ENCODE assay signal across 11 mouse cellular contexts in genomic region chr3:152753920-152754764, GRCm38 (mm10). TPM values are rescaled to one million over a fixed set of nuclear protein-coding genes. Genes with fewer than 3 reads are reported as not detected.
A peak's percentile ranks its signal among the peaks of the same experiment; 100 is the strongest.
DNase-seq lines count a peak whose midpoint lies in the region; ATAC-seq lines count a peak whose summit lies in the region.
"Had no signal": no experiment of that assay in that cellular context is flagged by ENCODE, and none has a peak within 500 bp of the region (broad histone marks: within the 10 kb centered on the region; RNA-seq: fewer than 3 reads in every experiment).

No protein-coding gene starts in this region.

- 0 out of 2 replicates have a peak overlapping the region, but pooled peaks have one; percentile 15 for H3K27ac ChIP-seq in neural tube, embryonic 13.5 days (replicated peaks)
- no peak overlapping the region for H3K27ac ChIP-seq in neural tube, embryonic 15.5 days (replicated peaks)
- H3K27ac ChIP-seq in intestine, embryonic 16.5 days (ENCODE audit: low read length): no peak overlapping the region
- H3K27ac ChIP-seq: embryonic facial prominence, embryonic 15.5 days had no signal

- no peaks in the 10 kb centered on the region; the same call in 1 of the 2 replicates for H3K9me3 ChIP-seq in neural tube, embryonic 13.5 days
- H3K9me3 ChIP-seq in neural tube, embryonic 15.5 days (replicated peaks): no peaks in the 10 kb centered on the region
- no peaks in the 10 kb centered on the region for H3K9me3 ChIP-seq in intestine, embryonic 16.5 days (ENCODE audit: control insufficient read depth, low read length)
- H3K9me3 ChIP-seq: embryonic facial prominence, embryonic 15.5 days; G1E had no signal

- H3K9ac ChIP-seq in neural tube, embryonic 13.5 days: no peak overlapping the region
- no peak overlapping the region for H3K9ac ChIP-seq in neural tube, embryonic 15.5 days (replicated peaks)
- no peak overlapping the region for H3K9ac ChIP-seq in intestine, embryonic 16.5 days (ENCODE audit: low read depth, low read length)
- H3K9ac ChIP-seq: embryonic facial prominence, embryonic 15.5 days had no signal

- ATAC-seq in neural tube, embryonic 13.5 days (ENCODE audit: low read depth): no peak
- no peak for ATAC-seq in neural tube, embryonic 15.5 days (ENCODE audit: low FRiP score)
- ATAC-seq in intestine, embryonic 16.5 days: peak; percentile 69

- no peak overlapping the region for H3K4me2 ChIP-seq in neural tube, embryonic 13.5 days
- H3K4me2 ChIP-seq in neural tube, embryonic 15.5 days: no peak overlapping the region
- H3K4me2 ChIP-seq in intestine, embryonic 16.5 days (ENCODE audit: low read depth, low read length): no peak overlapping the region
- H3K4me2 ChIP-seq: embryonic facial prominence, embryonic 15.5 days had no signal

- 72% methylated on average over 14 of the region's 14 CpGs for WGBS in neural tube, embryonic 13.5 days
- WGBS in neural tube, embryonic 15.5 days: 76% methylated on average over 14 of the region's 14 CpGs
- WGBS in intestine, embryonic 16.5 days: 68% methylated on average over 14 of the region's 14 CpGs

- no peaks in the 10 kb centered on the region for H3K27me3 ChIP-seq in neural tube, embryonic 13.5 days
- H3K27me3 ChIP-seq in neural tube, embryonic 15.5 days (replicated peaks): no peaks in the 10 kb centered on the region
- no peaks in the 10 kb centered on the region for H3K27me3 ChIP-seq in intestine, embryonic 16.5 days (replicated peaks; ENCODE audit: control insufficient read depth, insufficient read depth, low read length)
- H3K27me3 ChIP-seq: embryonic facial prominence, embryonic 15.5 days had no signal

- peak; percentile 26 to 50 for DNase-seq in cerebellum, postnatal 4 days (ENCODE audit: low spot score in 2 of 2)
- no peak for DNase-seq in spleen, postnatal 14 days (ENCODE audit: low spot score in 2 of 2)
- no peak for DNase-seq in urinary bladder, postnatal 25 days (ENCODE audit: low spot score)
- DNase-seq in spleen, adult 18-20 months: no peak
- DNase-seq: adrenal gland, postnatal 25 days; gastrocnemius, postnatal 36 days had no signal

- no peak overlapping the region for H3K4me3 ChIP-seq in neural tube, embryonic 13.5 days
- H3K4me3 ChIP-seq in neural tube, embryonic 15.5 days (replicated peaks): no peak overlapping the region
- H3K4me3 ChIP-seq in intestine, embryonic 16.5 days (ENCODE audit: low read length): no peak overlapping the region
- H3K4me3 ChIP-seq: embryonic facial prominence, embryonic 15.5 days had no signal

- peaks cover 12% of the 10 kb centered on the region for H3K36me3 ChIP-seq in neural tube, embryonic 13.5 days
- H3K36me3 ChIP-seq in neural tube, embryonic 15.5 days: 0 out of 2 replicates have a peak, but pooled peaks cover 4% of the 10 kb centered on the region
- H3K36me3 ChIP-seq in intestine, embryonic 16.5 days (ENCODE audit: control insufficient read depth, insufficient read depth, low read length): no peaks in the 10 kb centered on the region
- H3K36me3 ChIP-seq: embryonic facial prominence, embryonic 15.5 days had no signal

- H3K4me1 ChIP-seq in neural tube, embryonic 13.5 days (replicated peaks): peaks cover 24% of the 10 kb centered on the region
- H3K4me1 ChIP-seq in neural tube, embryonic 15.5 days: peaks cover 25% of the 10 kb centered on the region
- 0 out of 2 replicates have a peak, but pooled peaks cover 3% of the 10 kb centered on the region for H3K4me1 ChIP-seq in intestine, embryonic 16.5 days (ENCODE audit: control insufficient read depth, insufficient read depth, low read length)

RNA-seq across cellular contexts. Expression of gene Pigk, which starts 40.2 kb away (rescaled TPM):
- 47.9 and 52.4 TPM in 2 replicates for polyA plus RNA-seq in neural tube, embryonic 13.5 days (2015; fragmentation: Nextera tagmentation; extraction: Ambion mirVana)
- polyA plus RNA-seq in neural tube, embryonic 15.5 days (2015; fragmentation: Nextera tagmentation; extraction: Ambion mirVana): 47.2 and 56.7 TPM in 2 replicates
- 32.8 and 35.9 TPM in 2 replicates for polyA plus RNA-seq in intestine, embryonic 16.5 days (2015; fragmentation: Nextera tagmentation; extraction: Ambion mirVana)

Comparison
In these comparisons a context has a peak if more than half of its experiments do, and no peak if none do; other contexts are left out.
1. DNase-seq: peak in cerebellum, postnatal 4 days (2 of 2); none in spleen, postnatal 14 days (0 of 2), urinary bladder, postnatal 25 days (single experiment) and spleen, adult 18-20 months (0 of 2).